Mouse (Mus musculus) cerebral cortex, adult 2 months (tissue): ENCODE measurements around the gene Tbl1x.

Experiments used
- WGBS: fragments of 180-500 bp; shearing (Covaris S2); methylation state at CpG from one replicate; pipeline ENCODE4 v1.1.7; 2018; 5-methylcytosine and 5-hydroxymethylcytosine counted together

Tbl1x gene

DNA sequence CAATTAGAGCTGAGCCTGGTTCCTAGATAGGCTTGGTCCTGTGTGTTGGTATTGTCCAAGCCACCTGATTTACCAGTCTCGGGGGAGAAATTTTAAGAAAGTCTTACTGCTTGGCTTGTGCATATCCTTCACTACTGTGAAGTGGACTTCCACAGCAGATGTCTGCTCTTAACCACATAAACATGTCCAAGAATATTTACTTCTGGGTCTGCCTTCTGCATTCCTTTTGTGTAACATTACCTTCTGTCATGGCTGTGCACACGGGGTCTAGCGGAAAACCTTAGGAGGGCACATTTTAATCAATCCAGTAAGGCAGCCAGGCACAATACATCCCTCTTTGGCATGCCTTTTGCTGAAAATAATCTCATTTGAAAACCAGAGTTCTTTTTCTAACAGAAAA, 125.7 kb downstream of the Tbl1x start:
- WGBS = 54% methylated on average over 3 of the region's 3 CpGs

DNA sequence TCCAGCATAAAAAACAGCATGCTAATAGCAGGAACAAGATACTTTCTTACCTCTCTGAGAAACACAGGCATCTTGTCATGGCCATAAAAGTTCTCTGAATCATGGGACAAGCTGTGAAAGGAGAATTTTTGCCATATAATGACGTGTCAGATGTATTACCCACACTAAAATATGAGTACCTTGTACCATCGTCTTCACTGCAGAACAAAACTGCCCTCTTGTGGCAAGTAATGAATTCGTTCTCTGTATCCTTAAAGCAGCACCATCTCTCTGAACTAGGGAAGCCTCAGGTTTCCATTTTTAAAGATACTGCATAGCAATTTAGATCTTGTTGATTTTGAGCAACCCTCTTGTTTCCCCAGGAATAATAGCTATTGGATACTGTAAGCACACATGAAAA, 127.3 kb downstream of the Tbl1x start:
- 4% methylated on average over 3 of the region's 3 CpGs for WGBS

DNA sequence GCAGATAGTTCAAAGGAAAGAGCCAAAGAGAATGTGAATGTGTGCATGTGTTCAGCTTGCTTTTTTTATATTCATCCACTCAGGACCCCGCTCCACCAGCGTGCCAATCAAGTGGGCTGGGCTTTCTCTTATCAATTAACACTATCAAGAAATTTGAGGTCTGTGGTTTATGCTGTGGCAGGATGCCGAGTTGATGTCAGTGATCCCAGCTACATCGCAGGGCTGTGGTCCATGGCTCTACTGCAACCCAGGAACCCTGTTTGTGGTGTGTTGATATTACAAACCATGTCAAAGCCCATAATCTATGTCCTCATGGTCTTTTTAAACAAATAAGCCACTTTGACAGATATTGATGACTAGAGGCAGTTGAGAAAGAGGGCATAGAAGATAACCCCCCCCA, 129.5 kb downstream of the Tbl1x start:
- 91% methylated on average over 4 of the region's 4 CpGs for WGBS

DNA sequence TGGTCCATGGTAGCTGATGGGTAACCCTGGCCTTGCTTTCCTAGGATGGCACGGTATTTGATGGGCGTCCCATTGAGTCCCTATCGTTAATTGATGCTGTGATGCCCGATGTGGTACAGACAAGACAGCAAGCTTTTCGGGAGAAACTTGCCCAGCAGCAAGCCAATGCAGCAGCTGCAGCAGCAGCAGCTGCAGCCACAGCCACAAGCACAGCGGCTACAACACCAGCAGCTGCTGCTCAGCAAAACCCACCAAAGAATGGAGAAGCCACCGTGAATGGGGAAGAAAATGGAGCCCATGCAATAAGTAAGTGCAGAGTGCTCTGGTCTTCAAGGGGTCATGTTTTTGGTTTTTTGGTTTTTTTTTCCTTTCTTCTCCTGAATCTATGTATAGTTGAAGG, 135.4 kb downstream of the Tbl1x start:
- WGBS = 86% methylated on average over 7 of the region's 7 CpGs

DNA sequence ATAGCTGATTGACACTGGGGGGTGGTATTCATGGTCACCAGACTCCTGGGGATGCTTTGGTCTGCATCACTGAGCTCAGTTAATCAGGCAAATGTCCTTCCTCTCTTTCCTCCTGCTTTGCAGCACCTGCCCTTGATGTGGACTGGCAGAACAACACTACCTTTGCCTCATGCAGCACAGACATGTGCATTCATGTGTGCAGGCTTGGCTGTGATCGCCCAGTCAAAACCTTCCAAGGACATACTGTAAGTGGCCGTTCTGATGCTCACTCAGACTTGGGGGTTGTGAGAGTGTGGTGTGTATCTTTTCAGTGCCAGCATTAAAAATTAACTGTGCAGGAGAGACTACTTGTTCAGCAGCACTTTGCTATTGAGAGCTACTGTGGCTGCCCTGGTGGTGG, 139.4 kb downstream of the Tbl1x start:
- WGBS = 81% methylated on average over 2 of the region's 2 CpGs

DNA sequence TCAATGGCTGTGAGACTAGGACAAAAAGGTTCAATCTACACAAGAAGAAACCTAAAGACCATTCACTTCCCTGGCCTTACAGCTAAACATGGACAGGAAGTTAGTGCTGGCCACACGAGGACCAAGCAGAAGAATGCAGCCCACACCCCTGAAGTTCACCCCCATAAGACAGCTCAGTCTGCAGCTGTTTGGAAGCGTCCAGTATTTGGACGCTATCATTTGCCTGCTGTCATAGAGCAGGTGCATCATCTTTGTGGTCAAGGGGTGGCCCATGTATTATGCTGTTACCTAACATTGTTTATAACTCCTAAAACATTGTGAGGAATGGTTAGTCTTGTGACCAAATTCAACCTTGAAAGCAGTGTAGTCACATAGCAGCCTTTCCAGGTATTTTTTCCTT, 151.2 kb downstream of the Tbl1x start:
- 78% methylated on average over 3 of the region's 3 CpGs for WGBS

DNA sequence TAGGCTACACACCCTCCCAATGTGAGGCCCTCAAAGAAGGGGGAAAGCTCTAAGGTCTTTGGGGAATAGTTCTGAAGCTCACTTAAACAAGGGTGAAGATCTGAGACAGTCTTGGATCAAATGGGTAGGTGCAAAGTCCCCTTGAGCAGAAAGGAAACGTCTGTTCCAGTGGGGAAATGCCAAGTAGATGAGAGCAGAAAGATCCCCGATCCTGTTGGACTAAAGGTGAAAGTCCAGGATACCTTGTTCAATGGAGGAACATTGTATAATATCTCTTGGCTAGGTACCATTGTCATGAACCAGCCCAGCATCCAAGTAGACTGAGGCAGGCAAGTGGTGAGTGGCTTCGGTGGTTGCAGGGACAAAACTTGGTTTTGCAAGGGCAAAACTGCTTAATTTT, 152.5 kb downstream of the Tbl1x start:
- 87% methylated on average over 3 of the region's 3 CpGs for WGBS

DNA sequence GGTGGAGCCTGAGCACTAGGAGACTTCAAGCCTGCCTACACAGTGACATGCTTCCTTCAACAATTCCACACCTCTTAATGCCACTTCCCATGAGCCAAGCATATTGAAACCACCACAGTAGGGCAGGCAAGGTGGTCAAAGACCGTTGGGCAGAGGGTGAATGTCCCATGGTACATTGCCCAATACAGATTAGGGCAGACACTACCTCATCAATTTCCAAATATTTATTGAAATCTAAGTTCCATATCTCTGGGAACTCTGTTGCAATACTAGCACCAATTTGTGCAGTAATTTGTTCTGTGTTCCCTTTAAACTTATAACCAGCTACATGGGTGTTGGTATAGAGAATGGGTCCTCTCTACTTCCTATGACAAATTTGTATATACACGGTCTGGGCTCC, 154.2 kb downstream of the Tbl1x start:
- 95% methylated on average over 2 of the region's 2 CpGs for WGBS

DNA sequence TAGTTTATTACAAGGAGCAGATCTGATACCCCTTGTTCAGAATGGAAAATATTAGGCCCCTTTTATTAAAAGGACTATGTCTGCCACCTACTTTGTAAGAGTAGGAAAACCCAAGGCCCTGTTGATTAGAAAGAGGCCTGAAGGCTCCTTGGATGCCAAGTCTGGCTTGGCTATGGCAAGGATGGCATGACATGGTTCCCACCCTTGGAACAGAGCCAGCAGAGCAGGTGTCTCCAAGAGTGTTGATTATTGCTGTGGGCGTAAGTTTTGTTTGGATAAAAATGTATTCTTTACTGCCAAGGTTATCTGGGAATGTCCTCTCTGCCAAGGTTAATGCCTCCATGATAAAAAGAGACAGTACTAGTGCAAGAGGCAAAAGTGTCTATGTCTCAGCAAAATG, 156.1 kb downstream of the Tbl1x start:
- WGBS = 77% methylated on average over 1 of the region's 1 CpGs

DNA sequence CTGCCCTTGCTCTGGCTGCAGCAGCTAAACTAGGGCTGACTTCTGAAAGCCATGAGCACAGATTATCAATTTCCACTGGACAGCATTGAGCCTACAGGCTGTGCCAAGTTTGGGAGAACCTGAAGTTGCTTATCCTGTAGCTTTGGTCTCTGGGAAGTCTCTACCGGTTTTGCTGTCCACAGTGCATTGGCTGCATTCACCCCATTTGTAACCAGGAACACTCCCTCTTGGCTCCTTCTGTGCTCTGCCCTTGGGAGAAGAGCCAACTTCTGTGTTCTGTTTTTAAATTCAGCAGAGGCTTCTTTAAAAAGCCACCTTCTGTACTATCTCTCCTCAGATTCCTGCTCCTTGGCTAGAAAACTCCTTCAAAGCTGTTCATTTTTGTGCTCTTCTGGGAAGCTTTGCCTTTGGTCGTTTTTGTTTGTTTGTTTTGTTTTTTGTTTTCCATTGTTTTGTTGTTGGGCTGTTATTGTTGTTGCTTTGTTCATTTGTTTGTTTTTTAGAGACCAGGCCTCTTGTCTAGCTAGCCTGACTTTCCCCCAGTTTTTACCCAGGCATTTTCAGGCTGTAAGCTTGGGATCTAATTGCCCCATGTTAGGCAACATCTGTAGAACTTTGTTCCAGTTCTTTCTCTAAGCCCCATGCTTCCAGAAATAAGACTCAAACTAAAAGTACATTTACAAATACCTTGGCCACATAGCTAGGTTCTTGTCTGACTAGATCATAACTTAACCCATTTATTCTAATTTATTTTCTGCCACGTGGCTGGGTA, 159.2 kb downstream of the Tbl1x start:
- 27% methylated on average over 3 of the region's 3 CpGs for WGBS
